Mouse (Mus musculus): ENCODE data around the gene Otop3. TPM values are rescaled to one million over a fixed set of nuclear protein-coding genes. Genes with fewer than 3 reads are reported as not detected.

Gene Otop3
- total RNA-seq, 2 experiments from 2014 or later = 0.14 TPM; not detected in 1

GRCm38 (mm10) chr11:115317204-115317603 lies 17.3 kb upstream of the Otop3 start:
- intact Hi-C loops (cut with DNase I) = no loop called here
- no peak for DNase-seq (ENCODE audit: low spot score in 2 of 2)

- intact Hi-C loops (cut with DNase I) = no loop called here
- no peak for DNase-seq (ENCODE audit: low spot score in 2 of 2)
Observed at GRCm38 (mm10) chr11:115318245-115319027, 16.1 kb upstream of the Otop3 start.

GRCm38 (mm10) chr11:115319704-115320383 lies 14.7 kb upstream of the Otop3 start:
- no peak for DNase-seq (ENCODE audit: low spot score in 2 of 2)
- intact Hi-C loops (cut with DNase I) = no loop called here

- DNase-seq (ENCODE audit: low spot score in 2 of 2) = peak in 1 of 2 experiments; percentile 46
- intact Hi-C loops (cut with DNase I) = loop anchor here (1.0 kb wide), 1 partner anchor 32 kb away; no protein-coding TSS in a partner anchor
Observed at GRCm38 (mm10) chr11:115321906-115322693, 12.4 kb upstream of the Otop3 start, which contains the start of gene Ush1g. Gene Ush1g (minus strand): TSS chr11:115322041.

GRCm38 (mm10) chr11:115323354-115323753 lies 11.2 kb upstream of the Otop3 start:
- intact Hi-C loops (cut with DNase I) = no loop called here
- no peak for DNase-seq (ENCODE audit: low spot score in 2 of 2)

GRCm38 (mm10) chr11:115326730-115327129 lies 7.8 kb upstream of the Otop3 start:
- intact Hi-C loops (cut with DNase I) = no loop called here
- DNase-seq (ENCODE audit: low spot score in 2 of 2) = peak; percentile 40 to 79

GRCm38 (mm10) chr11:115329339-115329738 lies 5.2 kb upstream of the Otop3 start:
- intact Hi-C loops (cut with DNase I) = no loop called here
- DNase-seq (ENCODE audit: low spot score in 2 of 2) = no peak

GRCm38 (mm10) chr11:115335223-115335622 lies 692 bp downstream of the Otop3 start:
- intact Hi-C loops (cut with DNase I) = no loop called here
- DNase-seq (ENCODE audit: low spot score in 2 of 2) = no peak

- DNase-seq (ENCODE audit: low spot score in 2 of 2) = no peak
- intact Hi-C loops (cut with DNase I) = no loop called here
Observed at GRCm38 (mm10) chr11:115336115-115336514, 1.6 kb downstream of the Otop3 start.

GRCm38 (mm10) chr11:115337350-115337749 lies 2.8 kb downstream of the Otop3 start:
- no peak for DNase-seq (ENCODE audit: low spot score in 2 of 2)
- intact Hi-C loops (cut with DNase I) = no loop called here

- DNase-seq (ENCODE audit: low spot score in 2 of 2) = no peak
- intact Hi-C loops (cut with DNase I) = no loop called here
Observed at GRCm38 (mm10) chr11:115337826-115338225, 3.3 kb downstream of the Otop3 start.

- DNase-seq (ENCODE audit: low spot score in 2 of 2) = no peak
- intact Hi-C loops (cut with DNase I) = no loop called here
Observed at GRCm38 (mm10) chr11:115341246-115341645, 6.7 kb downstream of the Otop3 start.

GRCm38 (mm10) chr11:115341866-115342265 lies 7.3 kb downstream of the Otop3 start:
- DNase-seq (ENCODE audit: low spot score in 2 of 2) = no peak
- intact Hi-C loops (cut with DNase I) = no loop called here

GRCm38 (mm10) chr11:115344967-115345366 lies 10.4 kb downstream of the Otop3 start:
- intact Hi-C loops (cut with DNase I) = no loop called here
- peak in 1 of 2 experiments; percentile 42 for DNase-seq (ENCODE audit: low spot score in 2 of 2)

GRCm38 (mm10) chr11:115345515-115345914 lies 11.0 kb downstream of the Otop3 start:
- intact Hi-C loops (cut with DNase I) = no loop called here
- DNase-seq (ENCODE audit: low spot score in 2 of 2) = no peak

GRCm38 (mm10) chr11:115348681-115349248 lies 14.2 kb downstream of the Otop3 start:
- intact Hi-C loops (cut with DNase I) = no loop called here
- no peak for DNase-seq (ENCODE audit: low spot score in 2 of 2)

- intact Hi-C loops (cut with DNase I) = loop anchor here (5.0 kb wide), 1 partner anchor 148 kb away; no protein-coding TSS in a partner anchor
- DNase-seq (ENCODE audit: low spot score in 2 of 2) = no peak
Observed at GRCm38 (mm10) chr11:115349976-115350375, 15.4 kb downstream of the Otop3 start.

GRCm38 (mm10) chr11:115353375-115353774 lies 18.8 kb downstream of the Otop3 start:
- intact Hi-C loops (cut with DNase I) = loop anchor here (5.0 kb wide), 1 partner anchor 151 kb away; no protein-coding TSS in a partner anchor
- no peak for DNase-seq (ENCODE audit: low spot score in 2 of 2)

GRCm38 (mm10) chr11:115354183-115354582 lies 19.7 kb downstream of the Otop3 start:
- peak; percentile 61 to 67 for DNase-seq (ENCODE audit: low spot score in 2 of 2)
- intact Hi-C loops (cut with DNase I) = loop anchor here (1.0 to 5.0 kb wide), 2 partner anchors 32 to 152 kb away; partner anchors contain the start of gene Ush1g

All from left cerebral cortex, postnatal 25 days (tissue).